Mouse (Mus musculus) limb, embryonic 14.5 days (tissue): ENCODE measurements around the gene Nr2c2ap. TPM values are rescaled to one million over a fixed set of nuclear protein-coding genes. Genes with fewer than 3 reads are reported as not detected.
A peak's percentile ranks its signal among the peaks of the same experiment; 100 is the strongest.

Experiments used
- ATAC-seq: fragments of 200-750 bp; cut with Nextera tagmentation; 2 replicates; pipeline ENCODE4 v1.8.0; 2017; ENCODE audit warnings: low read depth, moderate number of reproducible peaks, moderate TSS enrichment; ENCODE audit not compliant: low FRiP score
- DNase-seq: peaks from one replicate; pipeline ENCODE4 v3.0.0-alpha.2; 2015; ENCODE audit warnings: low spot score
- H3K27ac ChIP-seq: fragments of 300-500 bp; sonication (generic); replicated peaks from 2 replicates; pipeline ENCODE4 v1.5.1; 2014; ENCODE audit warnings: low read depth, mild to moderate bottlenecking, low read length, moderate library complexity, mixed read lengths
- H3K27me3 ChIP-seq: fragments of 300-500 bp; sonication (generic); 2 replicates; pipeline ENCODE4 v1.6.1; 2014; ENCODE audit warnings: low read length, mixed read lengths; ENCODE audit not compliant: control insufficient read depth, insufficient read depth
- H3K36me3 ChIP-seq: fragments of 300-500 bp; sonication (generic); 2 replicates; pipeline ENCODE4 v1.6.1; 2014; ENCODE audit warnings: mild to moderate bottlenecking, low read length, moderate library complexity, mixed read lengths; ENCODE audit not compliant: control insufficient read depth, insufficient read depth
- H3K4me1 ChIP-seq: fragments of 300-500 bp; sonication (generic); 2 replicates; pipeline ENCODE4 v1.6.1; 2014; ENCODE audit warnings: antibody characterized with exemption, low read length, mixed read lengths; ENCODE audit not compliant: control insufficient read depth, insufficient read depth
- H3K4me2 ChIP-seq: fragments of 300-500 bp; sonication (generic); replicated peaks from 2 replicates; pipeline ENCODE4 v1.6.1; 2014; ENCODE audit warnings: low read depth, mild to moderate bottlenecking, low read length, moderate library complexity; ENCODE audit not compliant: severe bottlenecking
- H3K4me3 ChIP-seq: fragments of 300-500 bp; sonication (generic); replicated peaks from 2 replicates; pipeline ENCODE4 v1.5.1; 2014; ENCODE audit warnings: low read length
- H3K9ac ChIP-seq: fragments of 300-500 bp; sonication (generic); 2 replicates; pipeline ENCODE4 v1.6.1; 2014; ENCODE audit warnings: mild to moderate bottlenecking, low read depth, low read length, moderate library complexity; ENCODE audit not compliant: severe bottlenecking
- H3K9me3 ChIP-seq: fragments of 300-500 bp; sonication (generic); 2 replicates; pipeline ENCODE4 v1.6.1; 2016; ENCODE audit warnings: low read length; ENCODE audit not compliant: control insufficient read depth
- POLR2A ChIP-seq: fragments of 200-500 bp; IDR thresholded peaks from 2 replicates; pipeline ENCODE4 v1.8.0; 2012; ENCODE audit warnings: inconsistent platforms, mild to moderate bottlenecking, moderate library complexity, borderline replicate concordance; ENCODE audit not compliant: insufficient read depth, insufficient read length; ENCODE audit errors: extremely low read depth
- WGBS: fragments of 180-500 bp; shearing (Covaris S2); extraction: QIAGEN DNeasy Blood & Tissue Kit; methylation state at CpG from one replicate; pipeline ENCODE4 v1.1.7; 2014; 5-methylcytosine and 5-hydroxymethylcytosine counted together
- polyA plus RNA-seq, 2 experiments: library from polyadenylated mRNA; depleted of rRNA in 1 of 2; stranded (reverse) in 1 of 2; unstranded in 1 of 2; fragments of >200 nt; fragmentation: Nextera tagmentation in 1 of 2; extraction: Ambion mirVana in 1 of 2; gene quantifications; 2 replicates each; pipeline versions ENCODE4 v1.2.1 to v1.2.3; 2012 to 2014

Gene Nr2c2ap
- polyA plus RNA-seq, 2 experiments, result 19.3 to 20.8 TPM

DNA sequence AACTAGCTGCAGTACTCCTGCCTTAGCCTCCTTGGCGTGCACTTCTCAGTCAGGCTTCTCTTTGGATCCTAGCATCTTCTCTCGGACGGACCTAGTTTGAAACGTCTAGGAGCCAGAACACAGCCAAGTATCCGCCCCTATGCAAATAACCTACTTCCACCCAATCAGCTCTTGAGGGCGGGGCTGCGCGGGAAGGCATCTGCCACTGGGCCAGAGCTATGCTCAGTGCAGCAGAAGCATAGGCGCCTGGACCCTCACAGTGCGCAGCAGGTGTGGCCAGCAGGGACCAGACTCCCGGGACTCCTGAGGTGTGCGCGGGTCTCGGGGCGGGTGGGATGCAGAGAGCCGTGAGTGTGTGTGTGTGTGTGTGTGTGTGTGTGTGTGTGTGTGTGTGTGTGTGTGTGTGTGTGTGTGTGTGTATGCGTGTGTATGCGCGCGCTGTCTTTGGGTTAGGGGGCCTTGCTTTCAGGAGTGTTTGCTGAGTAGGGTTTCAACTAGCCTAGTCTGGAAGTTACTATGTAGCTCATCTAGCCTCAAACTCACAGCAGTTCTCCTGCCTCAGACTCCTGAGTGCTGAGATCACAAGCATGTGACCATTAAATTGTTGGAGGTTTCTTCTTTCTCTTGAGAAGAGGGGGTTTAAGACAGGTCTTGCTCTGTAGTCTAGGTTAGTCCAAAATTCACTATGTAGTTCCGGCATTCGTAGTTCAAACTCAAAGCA, 21.6 kb downstream of the Nr2c2ap start:
- Histone ChIP-seq H3K9ac (no peak overlapping the region), H3K4me3 (0 out of 2 replicates have a peak overlapping the region, but pooled peaks have one; percentile 10), H3K4me1 (no peaks in the 10 kb centered on the region), H3K9me3 (no peaks in the 10 kb centered on the region), H3K27ac (no peak overlapping the region), H3K4me2 (peak overlapping the region; percentile 32), H3K36me3 (no peaks in the 10 kb centered on the region), H3K27me3 (no peaks in the 10 kb centered on the region)
- 13% methylated on average over 21 of the region's 22 CpGs for WGBS
- DNase-seq (peak; percentile 79), ATAC-seq (peak; percentile 94)
- no peak for TF ChIP-seq POLR2A

DNA sequence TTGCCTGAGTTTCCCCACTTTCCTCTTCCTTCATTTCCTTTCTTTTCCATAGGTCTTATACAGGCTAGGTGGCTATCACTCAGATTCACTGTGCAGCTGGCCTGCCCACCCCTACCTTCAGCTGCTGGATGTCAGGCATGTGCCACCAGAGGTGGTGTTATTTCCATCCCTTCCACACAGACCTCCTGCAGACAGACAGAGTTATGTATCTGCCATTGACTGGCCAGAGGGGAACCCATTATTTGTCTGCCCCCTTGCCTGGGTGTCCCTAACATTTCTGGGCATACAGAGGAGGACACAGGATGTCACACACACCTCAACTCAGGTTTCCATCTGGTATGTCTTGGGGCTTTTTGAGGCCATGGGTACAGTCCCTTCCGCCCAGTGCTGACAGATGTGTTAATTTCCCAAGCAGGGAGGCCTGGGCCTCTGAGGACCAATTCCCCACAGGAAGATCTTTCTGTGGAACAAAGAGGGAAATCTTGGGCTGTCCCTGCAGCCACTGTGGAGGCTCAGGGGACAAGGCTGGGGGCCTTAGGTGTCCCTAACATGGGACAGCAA, 26.2 kb downstream of the Nr2c2ap start:
- ATAC-seq, result no peak
- TF ChIP-seq POLR2A, result no peak
- no peaks in the 10 kb centered on the region for H3K4me1 ChIP-seq
- no peak overlapping the region for H3K9ac ChIP-seq
- H3K4me3 ChIP-seq, result no peak overlapping the region
- H3K9me3 ChIP-seq, result no peaks in the 10 kb centered on the region
- H3K4me2 ChIP-seq, result no peak overlapping the region
- WGBS, result 95% methylated on average over 1 of the region's 1 CpGs
- H3K27ac ChIP-seq, result no peak overlapping the region
- H3K36me3 ChIP-seq, result no peaks in the 10 kb centered on the region
- no peak for DNase-seq
- no peaks in the 10 kb centered on the region for H3K27me3 ChIP-seq

DNA sequence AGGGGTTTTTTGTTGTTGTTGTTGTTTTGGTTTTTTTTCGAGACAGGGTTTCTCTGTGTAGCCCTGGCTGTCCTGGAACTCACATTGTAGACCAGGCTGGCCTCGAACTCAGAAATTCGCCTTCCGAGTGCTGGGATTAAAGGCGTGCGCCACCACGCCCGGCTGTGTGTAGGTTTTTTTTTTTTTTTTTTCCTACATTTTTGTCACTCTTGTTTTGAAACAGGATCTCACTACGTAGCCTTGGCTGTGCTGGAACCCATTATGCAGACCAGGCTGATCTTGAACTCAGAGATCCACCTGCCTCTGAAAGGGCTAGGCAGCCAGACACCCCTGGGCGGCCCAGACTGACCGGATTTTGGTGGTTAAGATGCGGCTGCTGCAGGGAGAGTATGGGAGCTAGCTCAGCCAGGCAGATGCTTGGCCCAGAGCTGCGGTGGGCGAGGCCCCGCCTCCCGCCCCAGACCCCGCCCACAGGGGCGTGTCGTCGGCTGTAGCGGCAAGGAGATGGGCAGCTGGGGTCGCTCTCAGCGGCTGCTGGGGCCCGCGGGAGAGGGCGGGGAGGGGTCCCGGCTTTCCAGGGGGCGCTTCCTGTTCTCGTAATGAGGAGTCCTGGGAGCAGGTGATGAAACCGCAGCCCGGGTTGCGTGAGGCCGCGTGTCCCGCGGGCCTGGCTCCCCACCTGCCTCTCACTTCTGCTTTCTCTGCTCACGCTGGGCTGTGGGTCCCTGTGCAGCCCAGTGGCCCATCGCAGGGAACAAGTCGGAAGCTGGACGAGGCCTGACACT, 27.1 kb downstream of the Nr2c2ap start:
- DNase-seq (peak; percentile 79), ATAC-seq (peak; percentile 93)
- Histone ChIP-seq H3K4me2 (peak overlapping the region; percentile 71), H3K4me1 (no peaks in the 10 kb centered on the region), H3K9me3 (no peaks in the 10 kb centered on the region), H3K9ac (peak overlapping the region; percentile 38; the same call in 1 of the 2 replicates), H3K27ac (no peak overlapping the region), H3K36me3 (no peaks in the 10 kb centered on the region), H3K4me3 (peak overlapping the region; percentile 50), H3K27me3 (no peaks in the 10 kb centered on the region)
- WGBS, result 10% methylated on average over 39 of the region's 40 CpGs
- no peak for TF ChIP-seq POLR2A

GRCm38 (mm10) chr8:70159211-70159610, 28.1 kb downstream of the Nr2c2ap start:
- no peak overlapping the region for H3K9ac ChIP-seq
- no peak for TF ChIP-seq POLR2A
- no peak overlapping the region for H3K4me3 ChIP-seq
- WGBS, result 80% methylated on average over 4 of the region's 4 CpGs
- no peaks in the 10 kb centered on the region for H3K9me3 ChIP-seq
- no peaks in the 10 kb centered on the region for H3K27me3 ChIP-seq
- no peaks in the 10 kb centered on the region for H3K36me3 ChIP-seq
- no peak overlapping the region for H3K4me2 ChIP-seq
- no peak overlapping the region for H3K27ac ChIP-seq
- ATAC-seq, result no peak
- no peak for DNase-seq
- H3K4me1 ChIP-seq, result no peaks in the 10 kb centered on the region

GRCm38 (mm10) chr8:70160015-70160414, 28.9 kb downstream of the Nr2c2ap start:
- H3K27me3 ChIP-seq, result no peaks in the 10 kb centered on the region; the same call in 1 of the 2 replicates
- WGBS, result 56% methylated on average over 13 of the region's 13 CpGs
- ATAC-seq, result no peak
- H3K4me1 ChIP-seq, result no peaks in the 10 kb centered on the region
- no peak for TF ChIP-seq POLR2A
- H3K9ac ChIP-seq, result no peak overlapping the region
- H3K36me3 ChIP-seq, result no peaks in the 10 kb centered on the region
- H3K9me3 ChIP-seq, result no peaks in the 10 kb centered on the region
- no peak overlapping the region for H3K27ac ChIP-seq
- no peak overlapping the region for H3K4me3 ChIP-seq
- no peak for DNase-seq
- H3K4me2 ChIP-seq, result no peak overlapping the region
